Mouse (Mus musculus): ENCODE results near the gene Olfr1031. TPM values are rescaled to one million over a fixed set of nuclear protein-coding genes. Genes with fewer than 3 reads are reported as not detected.

The Olfr1031 gene
- not detected for polyA plus RNA-seq (2014; fragmentation: Illumina TruSeq; extraction: RNeasy Lipid Tissue Mini Kit (QIAGEN cat#74804))

GRCm38 (mm10) chr2:85990004-85990403, at the start of gene Olfr1031:
Olfr1031 (plus strand) TSS chr2:85990304.

DNA sequence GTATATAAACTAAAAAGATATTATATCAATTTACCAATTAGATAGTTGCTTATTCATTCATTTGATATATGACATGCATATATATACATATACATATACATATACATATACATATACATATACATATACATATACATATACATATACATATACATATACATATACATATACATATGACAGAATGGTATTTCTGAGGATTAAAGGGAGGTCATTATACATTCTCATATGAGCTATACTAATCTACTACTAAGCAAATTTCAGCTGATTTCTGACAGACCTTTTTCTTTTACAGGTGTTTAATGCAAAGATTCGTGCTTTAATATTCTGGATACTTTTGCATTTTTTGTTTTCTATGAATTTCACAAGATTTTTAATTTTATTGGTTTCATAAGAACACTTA, 40.0 kb upstream of the Olfr1031 start, which contains the start of gene Olfr1028:
Olfr1028 (plus strand) TSS at position 301 of the 400 bp plus-strand sequence.

DNA sequence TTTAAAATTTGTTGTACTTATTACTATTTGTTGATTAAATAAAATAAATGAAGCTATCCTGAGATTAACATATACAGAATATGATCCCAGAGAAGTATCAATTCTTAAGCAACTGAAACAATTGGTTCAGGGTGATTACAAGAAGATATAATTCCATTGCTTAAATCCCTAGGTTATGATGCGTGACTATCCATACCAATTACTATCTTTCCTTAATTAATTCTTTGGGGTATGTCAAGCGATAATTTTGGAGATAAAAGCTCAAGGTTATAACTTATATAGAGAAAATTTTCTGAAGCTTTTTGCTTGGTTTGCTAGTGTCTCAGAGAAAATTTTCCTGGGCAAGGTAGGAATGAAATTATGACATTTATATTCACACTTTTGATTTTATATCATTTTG, 16.5 kb upstream of the Olfr1031 start, which contains the start of gene Olfr1029:
Olfr1029 (plus strand) TSS at position 301 of the 400 bp plus-strand sequence.

GRCm38 (mm10) chr2:85978976-85979375, 11.1 kb upstream of the Olfr1031 start, which contains the start of gene Olfr1030:
Olfr1030 (plus strand) TSS chr2:85979276.

GRCm38 (mm10) chr2:86005240-86005639, 15.1 kb downstream of the Olfr1031 start, which contains the start of gene Olfr1032:
Olfr1032 (plus strand) TSS chr2:86005540.

DNA sequence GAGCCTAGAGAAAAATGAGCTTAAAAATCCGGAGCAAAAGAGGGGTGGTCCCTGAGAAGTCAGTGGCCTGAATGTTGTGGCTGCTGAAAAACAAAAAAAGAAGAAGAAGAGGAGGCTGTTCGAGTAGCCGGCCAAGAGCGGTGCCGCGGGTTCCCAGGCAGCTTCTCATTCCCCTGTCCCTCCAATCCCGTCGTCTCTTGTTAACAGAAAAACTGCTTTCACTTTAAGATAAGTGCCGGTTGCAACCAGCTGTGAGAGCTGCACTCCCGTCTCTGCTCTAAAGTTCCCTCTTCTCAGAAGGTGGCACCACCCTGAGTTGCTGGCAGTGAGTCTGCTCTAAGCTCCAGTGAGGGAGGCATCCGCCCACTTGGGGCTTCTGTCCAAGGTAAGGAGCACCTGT, 30.3 kb downstream of the Olfr1031 start, which contains the start of gene Olfr1033:
Olfr1033 (plus strand) TSS at position 228 of the 400 bp plus-strand sequence.

Other genes starting within 250 kb of the Olfr1031 start
- not detected for gene Olfr1012, start 227.5 kb upstream of the Olfr1031 start, polyA plus RNA-seq (2014; fragmentation: Illumina TruSeq; extraction: RNeasy Lipid Tissue Mini Kit (QIAGEN cat#74804))
- gene Olfr1013, start 223.2 kb upstream of the Olfr1031 start, polyA plus RNA-seq (2014; fragmentation: Illumina TruSeq; extraction: RNeasy Lipid Tissue Mini Kit (QIAGEN cat#74804)) = not detected
- not detected for gene Olfr1014, start 217.6 kb upstream of the Olfr1031 start, polyA plus RNA-seq (2014; fragmentation: Illumina TruSeq; extraction: RNeasy Lipid Tissue Mini Kit (QIAGEN cat#74804))
- not detected for gene Olfr1015, start 208.3 kb upstream of the Olfr1031 start, polyA plus RNA-seq (2014; fragmentation: Illumina TruSeq; extraction: RNeasy Lipid Tissue Mini Kit (QIAGEN cat#74804))
- gene Olfr1016, start 187.8 kb upstream of the Olfr1031 start, polyA plus RNA-seq (2014; fragmentation: Illumina TruSeq; extraction: RNeasy Lipid Tissue Mini Kit (QIAGEN cat#74804)) = not detected
- not detected for gene Olfr1018, start 171.8 kb upstream of the Olfr1031 start, polyA plus RNA-seq (2014; fragmentation: Illumina TruSeq; extraction: RNeasy Lipid Tissue Mini Kit (QIAGEN cat#74804))
- not detected for gene Olfr1019, start 144.8 kb upstream of the Olfr1031 start, polyA plus RNA-seq (2014; fragmentation: Illumina TruSeq; extraction: RNeasy Lipid Tissue Mini Kit (QIAGEN cat#74804))
- not detected for gene Olfr1020, start 143.3 kb upstream of the Olfr1031 start, polyA plus RNA-seq (2014; fragmentation: Illumina TruSeq; extraction: RNeasy Lipid Tissue Mini Kit (QIAGEN cat#74804))
- gene Olfr1022, start 121.7 kb upstream of the Olfr1031 start, polyA plus RNA-seq (2014; fragmentation: Illumina TruSeq; extraction: RNeasy Lipid Tissue Mini Kit (QIAGEN cat#74804)) = not detected
- not detected for gene Olfr1023, start 104.7 kb upstream of the Olfr1031 start, polyA plus RNA-seq (2014; fragmentation: Illumina TruSeq; extraction: RNeasy Lipid Tissue Mini Kit (QIAGEN cat#74804))
- not detected for gene Olfr1024, start 85.3 kb upstream of the Olfr1031 start, polyA plus RNA-seq (2014; fragmentation: Illumina TruSeq; extraction: RNeasy Lipid Tissue Mini Kit (QIAGEN cat#74804))
- not detected for gene Olfr1025-ps1, start 75.1 kb upstream of the Olfr1031 start, polyA plus RNA-seq (2014; fragmentation: Illumina TruSeq; extraction: RNeasy Lipid Tissue Mini Kit (QIAGEN cat#74804))
- not detected for gene Olfr1026, start 68.7 kb upstream of the Olfr1031 start, polyA plus RNA-seq (2014; fragmentation: Illumina TruSeq; extraction: RNeasy Lipid Tissue Mini Kit (QIAGEN cat#74804))
- gene Olfr1028, start 39.9 kb upstream of the Olfr1031 start, polyA plus RNA-seq (2014; fragmentation: Illumina TruSeq; extraction: RNeasy Lipid Tissue Mini Kit (QIAGEN cat#74804)) = not detected
- 0.34 TPM for gene Olfr1029, start 16.4 kb upstream of the Olfr1031 start, polyA plus RNA-seq (2014; fragmentation: Illumina TruSeq; extraction: RNeasy Lipid Tissue Mini Kit (QIAGEN cat#74804))
- gene Olfr1030, start 11.0 kb upstream of the Olfr1031 start, polyA plus RNA-seq (2014; fragmentation: Illumina TruSeq; extraction: RNeasy Lipid Tissue Mini Kit (QIAGEN cat#74804)) = not detected
- gene Olfr1032, start 15.2 kb downstream of the Olfr1031 start, polyA plus RNA-seq (2014; fragmentation: Illumina TruSeq; extraction: RNeasy Lipid Tissue Mini Kit (QIAGEN cat#74804)) = not detected
- 26.2 TPM for gene Olfr1033, start 30.3 kb downstream of the Olfr1031 start, polyA plus RNA-seq (2014; fragmentation: Illumina TruSeq; extraction: RNeasy Lipid Tissue Mini Kit (QIAGEN cat#74804))
- gene Olfr1034, start 55.6 kb downstream of the Olfr1031 start, polyA plus RNA-seq (2014; fragmentation: Illumina TruSeq; extraction: RNeasy Lipid Tissue Mini Kit (QIAGEN cat#74804)) = 4.1 TPM
- gene Olfr1036, start 83.7 kb downstream of the Olfr1031 start, polyA plus RNA-seq (2014; fragmentation: Illumina TruSeq; extraction: RNeasy Lipid Tissue Mini Kit (QIAGEN cat#74804)) = not detected
- not detected for gene Olfr1037, start 97.1 kb downstream of the Olfr1031 start, polyA plus RNA-seq (2014; fragmentation: Illumina TruSeq; extraction: RNeasy Lipid Tissue Mini Kit (QIAGEN cat#74804))
- gene Olfr1039, start 145.6 kb downstream of the Olfr1031 start, polyA plus RNA-seq (2014; fragmentation: Illumina TruSeq; extraction: RNeasy Lipid Tissue Mini Kit (QIAGEN cat#74804)) = not detected
- gene Olfr1040, start 156.4 kb downstream of the Olfr1031 start, polyA plus RNA-seq (2014; fragmentation: Illumina TruSeq; extraction: RNeasy Lipid Tissue Mini Kit (QIAGEN cat#74804)) = not detected
- gene Olfr1042, start 171.5 kb downstream of the Olfr1031 start, polyA plus RNA-seq (2014; fragmentation: Illumina TruSeq; extraction: RNeasy Lipid Tissue Mini Kit (QIAGEN cat#74804)) = not detected
- gene Olfr1043, start 177.2 kb downstream of the Olfr1031 start, polyA plus RNA-seq (2014; fragmentation: Illumina TruSeq; extraction: RNeasy Lipid Tissue Mini Kit (QIAGEN cat#74804)) = not detected
- not detected for gene Olfr1044, start 187.5 kb downstream of the Olfr1031 start, polyA plus RNA-seq (2014; fragmentation: Illumina TruSeq; extraction: RNeasy Lipid Tissue Mini Kit (QIAGEN cat#74804))
- gene Olfr52, start 195.4 kb downstream of the Olfr1031 start, polyA plus RNA-seq (2014; fragmentation: Illumina TruSeq; extraction: RNeasy Lipid Tissue Mini Kit (QIAGEN cat#74804)) = not detected
- not detected for gene Olfr1045, start 212.7 kb downstream of the Olfr1031 start, polyA plus RNA-seq (2014; fragmentation: Illumina TruSeq; extraction: RNeasy Lipid Tissue Mini Kit (QIAGEN cat#74804))
- gene Olfr1046, start 229.0 kb downstream of the Olfr1031 start, polyA plus RNA-seq (2014; fragmentation: Illumina TruSeq; extraction: RNeasy Lipid Tissue Mini Kit (QIAGEN cat#74804)) = not detected
- gene Olfr1047, start 241.1 kb downstream of the Olfr1031 start, polyA plus RNA-seq (2014; fragmentation: Illumina TruSeq; extraction: RNeasy Lipid Tissue Mini Kit (QIAGEN cat#74804)) = not detected
- gene Olfr1048, start 250.0 kb downstream of the Olfr1031 start, polyA plus RNA-seq (2014; fragmentation: Illumina TruSeq; extraction: RNeasy Lipid Tissue Mini Kit (QIAGEN cat#74804)) = not detected

All from ovary, adult 10 weeks (tissue).